Mouse (Mus musculus): ENCODE results near the gene Secisbp2.

DNA sequence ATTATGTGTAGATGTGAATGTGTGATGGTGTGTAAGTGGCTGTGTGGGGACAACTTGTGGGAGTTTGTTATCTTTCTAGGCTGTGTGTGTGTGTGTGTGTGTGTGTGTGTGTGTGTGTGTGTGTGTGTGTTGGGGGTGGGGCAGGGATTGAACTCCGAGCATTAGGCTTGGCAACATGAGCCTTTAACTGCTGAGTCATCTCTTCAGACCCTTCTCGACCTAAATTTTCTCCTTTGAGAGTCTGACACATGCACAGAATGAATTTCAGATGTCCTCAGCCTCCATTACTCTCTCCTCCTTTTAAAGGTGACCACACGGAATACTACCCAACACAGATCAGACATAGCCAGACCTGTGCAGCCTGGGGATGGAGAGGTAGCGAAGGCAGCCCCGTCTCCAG is 71.6 kb downstream of the Secisbp2 start:
- no peak for TF ChIP-seq POLR2A (IDR thresholded peaks at IDR 0.05; ENCODE audit: low read depth, low read length)
- TF ChIP-seq CTCF (IDR thresholded peaks at IDR 0.05; ENCODE audit: extremely low read depth, insufficient read depth, insufficient read length, insufficient replicate concordance) = no peak
